Mouse (Mus musculus): Measurements from ENCODE around the gene Rac2.

DNA sequence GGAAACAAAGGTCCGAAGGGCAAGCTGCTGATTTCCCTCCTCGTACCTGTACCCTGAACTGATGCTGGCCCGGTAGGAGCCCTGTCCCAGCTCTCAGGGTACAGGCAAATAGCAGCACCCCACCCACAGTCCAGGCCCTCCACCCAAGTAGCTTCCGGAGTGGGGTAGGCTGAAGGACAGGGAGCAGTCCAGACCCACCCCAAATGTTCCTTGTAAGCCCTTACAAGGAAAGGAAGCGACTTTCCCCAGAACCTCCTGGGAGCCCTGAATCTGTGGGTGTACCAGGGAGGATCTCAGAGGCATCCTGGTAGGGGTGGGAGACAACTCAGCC lies 348 bp downstream of the Rac2 start:
- no peak for TF ChIP-seq POLR2A (IDR thresholded peaks at IDR 0.05; ENCODE audit: low read depth, low read length)
- no peak for TF ChIP-seq CTCF (conservative IDR thresholded peaks at IDR 0.05; ENCODE audit: insufficient read depth, insufficient read length, low read depth, low read length)
